Mouse (Mus musculus): ENCODE measurements at regions not wholly inside any gene's neighbourhood (a gene's known extent, or its start where the extent isn't known, plus 50 kb on each side); places are given as distances from the start of the nearest gene placed in this dataset.
"Not testable (repeated sequence)": the region's sequence is repeated elsewhere in the genome, so short reads cannot be mapped to it uniquely, and the experiment has no call there.

- in situ Hi-C loops (cut with MboI, MseI) = not testable (repeated sequence)
Observed at GRCm38 (mm10) chrX:105655591-105655990, 108.5 kb upstream of the Fgf16 start.

GRCm38 (mm10) chrX:105670531-105670930 lies 93.5 kb upstream of the Fgf16 start:
- in situ Hi-C loops (cut with MboI, MseI) = no loop called here

GRCm38 (mm10) chrX:105671247-105671646 lies 92.8 kb upstream of the Fgf16 start:
- in situ Hi-C loops (cut with MboI, MseI) = no loop called here

GRCm38 (mm10) chrX:105674860-105675259 lies 89.2 kb upstream of the Fgf16 start:
- in situ Hi-C loops (cut with MboI, MseI) = no loop called here

GRCm38 (mm10) chrX:105683678-105684077 lies 80.4 kb upstream of the Fgf16 start:
- in situ Hi-C loops (cut with MboI, MseI) = no loop called here

GRCm38 (mm10) chrX:105684433-105684832 lies 79.6 kb upstream of the Fgf16 start:
- in situ Hi-C loops (cut with MboI, MseI) = no loop called here

- in situ Hi-C loops (cut with MboI, MseI) = loop anchor here (10.0 kb wide), 1 partner anchor 1084 kb away; no protein-coding TSS in a partner anchor
Observed at GRCm38 (mm10) chrX:105710676-105711241, 53.3 kb upstream of the Fgf16 start.
